Mouse (Mus musculus): ENCODE measurements at regions not wholly inside any gene's neighbourhood (a gene's known extent, or its start where the extent isn't known, plus 50 kb on each side); places are given as distances from the start of the nearest gene placed in this dataset.

DNA sequence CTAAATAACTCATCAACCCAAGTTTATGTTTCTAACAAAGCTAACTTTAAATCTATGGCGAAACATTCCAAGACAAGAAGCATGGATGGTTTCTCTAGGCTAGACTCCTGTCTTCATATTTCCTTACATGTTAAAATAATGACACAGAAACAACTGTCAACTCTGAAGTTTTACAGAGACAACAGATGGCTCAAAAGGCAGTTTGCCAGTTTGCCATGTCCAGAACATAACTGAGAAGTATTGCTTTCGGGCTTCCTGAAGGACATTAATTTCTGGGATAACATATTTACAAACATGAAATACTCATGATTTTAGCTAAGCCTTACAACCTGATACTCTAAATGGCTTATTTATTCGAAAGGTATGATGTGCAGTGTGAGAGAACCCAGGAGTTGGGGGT, 1002.2 kb downstream of the Rapgef2 start:
- no peak overlapping the region for H3K27ac ChIP-seq (ENCODE audit: low read depth, low read length)
- no peaks in the 10 kb centered on the region for H3K4me1 ChIP-seq (ENCODE audit: control insufficient read depth, insufficient read depth, low read depth, low read length)
- no peak overlapping the region for H3K9ac ChIP-seq (ENCODE audit: low read depth, low read length)
- H3K9me3 ChIP-seq (ENCODE audit: control insufficient read depth, low read length): no peaks in the 10 kb centered on the region
- no peak overlapping the region for H3K4me2 ChIP-seq (ENCODE audit: low read length)
- H3K27me3 ChIP-seq (replicated peaks; ENCODE audit: control insufficient read depth, insufficient read depth, low read length): no peaks in the 10 kb centered on the region
- 88% methylated on average over 3 of the region's 3 CpGs for WGBS
- H3K36me3 ChIP-seq (ENCODE audit: control insufficient read depth, insufficient read depth, low read length): no peaks in the 10 kb centered on the region
- no peak overlapping the region for H3K4me3 ChIP-seq (ENCODE audit: low read length)
- no peak for ATAC-seq

DNA sequence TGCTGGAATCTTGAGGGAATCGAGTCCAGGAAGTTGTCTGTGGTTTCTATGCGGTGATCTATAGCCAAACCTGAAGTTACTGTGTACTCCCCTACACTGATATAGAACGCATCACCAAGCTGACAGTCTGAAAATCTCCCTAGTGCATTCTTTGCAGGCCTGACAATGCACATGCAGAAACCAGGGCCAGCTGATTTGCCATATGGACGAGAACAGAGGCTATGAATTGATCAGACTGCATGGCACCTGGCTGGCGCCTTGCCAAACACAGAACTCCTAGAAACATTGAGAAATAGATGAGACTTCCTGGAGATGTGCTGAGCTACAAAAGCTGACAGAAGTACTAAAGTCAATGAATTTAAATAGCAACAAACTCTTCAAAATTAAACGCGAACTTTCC, 1049.4 kb downstream of the Rapgef2 start:
- no peak overlapping the region for H3K9ac ChIP-seq (ENCODE audit: low read depth, low read length)
- no peak overlapping the region for H3K4me3 ChIP-seq (ENCODE audit: low read length)
- H3K4me1 ChIP-seq (ENCODE audit: control insufficient read depth, insufficient read depth, low read depth, low read length): no peaks in the 10 kb centered on the region
- 74% methylated on average over 7 of the region's 7 CpGs for WGBS
- no peaks in the 10 kb centered on the region for H3K27me3 ChIP-seq (replicated peaks; ENCODE audit: control insufficient read depth, insufficient read depth, low read length)
- peak; percentile 50; the same call in 1 of the 2 replicates for ATAC-seq
- H3K9me3 ChIP-seq (ENCODE audit: control insufficient read depth, low read length): no peaks in the 10 kb centered on the region
- no peaks in the 10 kb centered on the region for H3K36me3 ChIP-seq (ENCODE audit: control insufficient read depth, insufficient read depth, low read length)
- no peak overlapping the region for H3K27ac ChIP-seq (ENCODE audit: low read depth, low read length)
- H3K4me2 ChIP-seq (ENCODE audit: low read length): no peak overlapping the region

DNA sequence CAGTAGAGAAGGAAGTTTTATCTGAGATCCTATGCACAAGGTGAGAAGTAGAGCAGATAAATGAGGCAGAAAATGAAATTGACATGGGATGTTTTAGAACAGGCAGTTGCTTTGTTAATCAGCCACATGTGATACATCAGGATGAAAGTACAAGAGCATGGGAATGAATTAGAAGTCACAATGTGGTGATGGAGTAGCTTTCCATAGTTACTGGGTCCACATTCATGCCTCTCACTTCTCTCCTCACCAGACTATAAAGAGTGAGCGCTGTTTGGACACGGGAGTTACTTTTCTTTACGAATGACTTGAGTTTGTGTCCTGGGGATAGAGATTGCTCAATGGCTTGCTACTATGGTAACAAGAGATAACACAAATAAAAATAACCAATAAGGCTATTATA, 1076.6 kb downstream of the Rapgef2 start:
- Histone ChIP-seq H3K9ac (ENCODE audit: low read depth, low read length) (no peak overlapping the region), H3K4me1 (ENCODE audit: control insufficient read depth, insufficient read depth, low read depth, low read length) (no peaks in the 10 kb centered on the region), H3K9me3 (ENCODE audit: control insufficient read depth, low read length) (no peaks in the 10 kb centered on the region), H3K27me3 (replicated peaks; ENCODE audit: control insufficient read depth, insufficient read depth, low read length) (no peaks in the 10 kb centered on the region), H3K27ac (ENCODE audit: low read depth, low read length) (no peak overlapping the region), H3K4me2 (ENCODE audit: low read length) (no peak overlapping the region), H3K4me3 (ENCODE audit: low read length) (no peak overlapping the region), H3K36me3 (ENCODE audit: control insufficient read depth, insufficient read depth, low read length) (no peaks in the 10 kb centered on the region)
- no peak for ATAC-seq
- 35% methylated on average over 3 of the region's 3 CpGs for WGBS

DNA sequence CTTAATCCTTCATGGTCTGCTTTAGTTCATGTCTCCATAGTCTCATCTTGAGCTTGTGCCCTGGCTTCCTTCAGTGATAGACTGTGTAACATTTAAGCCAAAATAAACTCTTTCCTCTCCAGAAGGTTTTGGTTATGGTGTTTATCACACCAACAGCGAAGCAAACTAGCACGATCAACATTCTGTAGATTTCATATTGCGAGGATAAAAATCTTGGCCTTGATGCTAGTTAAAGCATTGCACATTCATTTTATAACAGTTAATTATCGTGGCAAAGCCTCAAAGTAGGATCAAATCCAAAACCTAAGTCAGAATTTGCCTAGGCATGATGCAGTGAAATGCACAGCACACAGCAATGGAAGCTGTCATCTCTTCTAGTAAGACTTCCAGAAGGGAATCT, 1123.7 kb downstream of the Rapgef2 start:
- Histone ChIP-seq H3K4me1 (ENCODE audit: control insufficient read depth, insufficient read depth, low read depth, low read length) (no peaks in the 10 kb centered on the region), H3K9ac (ENCODE audit: low read depth, low read length) (no peak overlapping the region), H3K4me3 (ENCODE audit: low read length) (no peak overlapping the region), H3K27me3 (replicated peaks; ENCODE audit: control insufficient read depth, insufficient read depth, low read length) (no peaks in the 10 kb centered on the region), H3K27ac (ENCODE audit: low read depth, low read length) (no peak overlapping the region), H3K9me3 (ENCODE audit: control insufficient read depth, low read length) (no peaks in the 10 kb centered on the region), H3K36me3 (ENCODE audit: control insufficient read depth, insufficient read depth, low read length) (no peaks in the 10 kb centered on the region), H3K4me2 (ENCODE audit: low read length) (no peak overlapping the region)
- WGBS: 92% methylated on average over 4 of the region's 4 CpGs
- no peak for ATAC-seq

DNA sequence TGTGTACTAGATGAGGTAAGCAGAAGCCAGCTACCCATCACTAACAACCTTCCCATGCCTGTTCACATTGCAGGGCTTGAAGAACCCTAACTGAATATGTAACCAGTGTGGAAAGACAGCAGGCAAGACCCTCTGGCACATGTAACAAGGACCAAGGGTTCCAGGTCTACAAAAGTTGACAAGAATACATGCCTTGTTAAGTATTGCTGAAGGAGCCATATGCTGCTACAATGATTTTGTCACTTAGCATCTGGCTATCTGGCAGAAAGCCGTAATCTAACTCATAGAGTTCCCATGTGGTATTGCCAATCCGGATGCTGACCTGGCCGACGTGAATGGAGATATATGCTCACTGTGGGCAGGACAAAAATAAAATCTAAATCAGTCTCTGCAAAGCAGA, 1127.9 kb downstream of the Rapgef2 start:
- Histone ChIP-seq H3K27ac (ENCODE audit: low read depth, low read length) (no peak overlapping the region), H3K4me1 (ENCODE audit: control insufficient read depth, insufficient read depth, low read depth, low read length) (no peaks in the 10 kb centered on the region), H3K4me2 (ENCODE audit: low read length) (no peak overlapping the region), H3K36me3 (ENCODE audit: control insufficient read depth, insufficient read depth, low read length) (no peaks in the 10 kb centered on the region), H3K9me3 (ENCODE audit: control insufficient read depth, low read length) (no peaks in the 10 kb centered on the region), H3K4me3 (ENCODE audit: low read length) (no peak overlapping the region), H3K27me3 (replicated peaks; ENCODE audit: control insufficient read depth, insufficient read depth, low read length) (no peaks in the 10 kb centered on the region), H3K9ac (ENCODE audit: low read depth, low read length) (no peak overlapping the region)
- 80% methylated on average over 4 of the region's 4 CpGs for whole genome bisulfite sequencing
- ATAC-seq: no peak

All from hindbrain, embryonic 16.5 days (tissue).